Mouse (Mus musculus): ENCODE results near the gene Asnsd1. TPM values are rescaled to one million over a fixed set of nuclear protein-coding genes. Genes with fewer than 3 reads are reported as not detected.
A peak's percentile ranks its signal among the peaks of the same experiment; 100 is the strongest.
"Not testable (repeated sequence)": the region's sequence is repeated elsewhere in the genome, so short reads cannot be mapped to it uniquely, and the experiment has no call there.

Asnsd1 gene
- 65.3 and 68.2 TPM in 2 replicates for polyA plus RNA-seq (2015; fragmentation: Nextera tagmentation; extraction: Ambion mirVana)

GRCm38 (mm10) chr1:53352327-53353261 is at the start of gene Asnsd1, which contains the start of the genes Asdurf and Gm28551:
Asnsd1 (minus strand) TSS chr1:53352752.
Asdurf (minus strand) TSS chr1:53352619.
Gm28551 (minus strand) TSS chr1:53352667.
- under 1% methylated on average over 43 of the region's 44 CpGs for WGBS
- H3K4me2 ChIP-seq = peak within 1 kb of the TSS; percentile 44

GRCm38 (mm10) chr1:53393936-53394760 is 41.6 kb upstream of the Asnsd1 start:
- Histone ChIP-seq H3K4me2 (peak overlapping the region; percentile 35), H3K4me3 (peak overlapping the region; percentile 23), H3K27ac (peak overlapping the region; percentile 63)
- not testable (repeated sequence) for ATAC-seq (ENCODE audit: insufficient number of reproducible peaks, low FRiP score, low TSS enrichment, low read depth); H3K9me3 ChIP-seq; H3K36me3 ChIP-seq; H3K27me3 ChIP-seq; H3K9ac ChIP-seq; H3K4me1 ChIP-seq
- 26% methylated on average over 21 of the region's 21 CpGs for WGBS

More at GRCm38 (mm10) chr1:53352327-53353261, at the start of gene Asnsd1, which contains the start of the genes Asdurf and Gm28551:
- Histone ChIP-seq H3K27me3 (no peaks in the 10 kb centered on the region), H3K9ac (peak within 1 kb of the TSS; percentile 92), H3K4me3 (peak within 1 kb of the TSS; percentile 88), H3K9me3 (no peaks in the 10 kb centered on the region), H3K36me3 (peaks cover 15% of the 10 kb centered on the region), H3K27ac (peak within 1 kb of the TSS; percentile 92), H3K4me1 (peaks cover 6% of the 10 kb centered on the region)
- ATAC-seq (ENCODE audit: insufficient number of reproducible peaks, low FRiP score, low TSS enrichment, low read depth) = peak; percentile 99

DNA sequence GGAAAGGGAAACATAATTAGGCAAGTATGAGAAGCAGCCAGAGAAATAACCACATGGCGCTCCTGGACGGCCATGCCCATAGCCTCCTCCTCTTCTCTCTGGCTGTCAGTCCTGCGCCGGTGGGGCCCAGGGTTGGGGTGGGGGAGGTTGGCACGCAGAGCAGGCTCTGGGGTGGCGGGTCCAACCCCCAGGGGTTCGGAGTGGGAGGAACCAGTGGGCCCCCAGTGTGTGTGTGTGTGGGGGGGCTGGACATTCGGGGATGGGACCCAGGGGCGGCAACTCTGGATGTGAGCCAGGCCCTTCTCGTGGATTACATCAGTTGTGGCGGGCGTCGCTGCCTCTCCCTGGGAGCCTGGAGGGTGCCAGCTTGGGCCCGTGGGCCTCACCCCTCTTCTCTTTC is 36.2 kb upstream of the Asnsd1 start:
- H3K9me3 ChIP-seq = no peaks in the 10 kb centered on the region
- no peak overlapping the region for H3K9ac ChIP-seq
- 95% methylated on average over 12 of the region's 14 CpGs for WGBS
- ATAC-seq (ENCODE audit: insufficient number of reproducible peaks, low FRiP score, low TSS enrichment, low read depth) = no peak
- H3K4me3 ChIP-seq = no peak overlapping the region
- no peaks in the 10 kb centered on the region for H3K27me3 ChIP-seq
- no peak overlapping the region for H3K4me2 ChIP-seq
- H3K27ac ChIP-seq = no peak overlapping the region
- no peaks in the 10 kb centered on the region for H3K36me3 ChIP-seq
- H3K4me1 ChIP-seq = peaks cover under 1% of the 10 kb centered on the region; the same call in 1 of the 2 replicates

DNA sequence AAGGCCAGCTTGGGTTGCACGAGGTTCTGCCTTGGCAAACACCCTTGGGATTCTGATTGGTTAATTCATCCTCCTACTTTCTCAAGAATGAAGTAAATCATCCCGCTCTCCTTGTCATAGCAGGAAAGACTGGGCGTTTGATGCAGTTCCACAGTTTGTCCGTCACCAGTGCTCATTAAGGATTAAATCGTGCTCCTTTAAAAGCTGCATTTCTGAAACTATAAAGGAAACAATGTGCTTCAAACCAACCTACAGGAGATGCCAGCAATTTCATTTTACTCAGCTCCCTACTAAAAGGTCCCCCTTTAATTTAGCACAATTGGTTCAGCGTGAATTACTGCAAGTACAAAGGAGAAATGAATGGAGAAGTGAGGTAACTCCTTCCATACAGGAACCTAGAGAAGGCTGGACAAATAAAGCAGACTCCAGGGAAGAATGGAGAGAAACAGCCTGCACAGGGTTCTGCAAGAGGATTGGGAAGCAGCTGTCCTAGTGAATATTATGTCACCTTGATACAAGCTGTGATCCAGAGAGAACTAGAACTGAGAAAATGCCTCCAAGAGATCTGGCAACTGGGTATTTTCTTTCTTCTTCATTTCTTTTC is 31.6 kb upstream of the Asnsd1 start:
- Histone ChIP-seq H3K9me3 (no peaks in the 10 kb centered on the region), H3K4me3 (no peak overlapping the region), H3K9ac (no peak overlapping the region), H3K4me1 (no peaks in the 10 kb centered on the region), H3K27ac (no peak overlapping the region), H3K36me3 (no peaks in the 10 kb centered on the region), H3K4me2 (no peak overlapping the region), H3K27me3 (no peaks in the 10 kb centered on the region)
- ATAC-seq (ENCODE audit: insufficient number of reproducible peaks, low FRiP score, low TSS enrichment, low read depth) = no peak
- 61% methylated on average over 6 of the region's 6 CpGs for WGBS

GRCm38 (mm10) chr1:53377731-53378130 is 25.2 kb upstream of the Asnsd1 start:
- no peak overlapping the region for H3K27ac ChIP-seq
- H3K4me3 ChIP-seq = no peak overlapping the region
- no peak overlapping the region for H3K9ac ChIP-seq
- no peaks in the 10 kb centered on the region for H3K4me1 ChIP-seq
- no peak overlapping the region for H3K4me2 ChIP-seq
- H3K27me3 ChIP-seq = no peaks in the 10 kb centered on the region
- ATAC-seq (ENCODE audit: insufficient number of reproducible peaks, low FRiP score, low TSS enrichment, low read depth) = no peak
- WGBS = 79% methylated on average over 3 of the region's 3 CpGs
- H3K36me3 ChIP-seq = no peaks in the 10 kb centered on the region
- no peaks in the 10 kb centered on the region for H3K9me3 ChIP-seq

- H3K9me3 ChIP-seq = not testable (repeated sequence)
- 91% methylated on average over 2 of the region's 2 CpGs for WGBS
These were observed 23.4 kb upstream of the Asnsd1 start for GRCm38 (mm10) chr1:53375965-53376364.

GRCm38 (mm10) chr1:53358988-53359387 is 6.4 kb upstream of the Asnsd1 start:
- no peaks in the 10 kb centered on the region for H3K27me3 ChIP-seq
- ATAC-seq (ENCODE audit: insufficient number of reproducible peaks, low FRiP score, low TSS enrichment, low read depth) = no peak

More at GRCm38 (mm10) chr1:53375965-53376364, 23.4 kb upstream of the Asnsd1 start:
- not testable (repeated sequence) for ATAC-seq (ENCODE audit: insufficient number of reproducible peaks, low FRiP score, low TSS enrichment, low read depth); H3K4me3 ChIP-seq; H3K27ac ChIP-seq; H3K4me1 ChIP-seq; H3K4me2 ChIP-seq; H3K36me3 ChIP-seq; H3K9ac ChIP-seq; H3K27me3 ChIP-seq

DNA sequence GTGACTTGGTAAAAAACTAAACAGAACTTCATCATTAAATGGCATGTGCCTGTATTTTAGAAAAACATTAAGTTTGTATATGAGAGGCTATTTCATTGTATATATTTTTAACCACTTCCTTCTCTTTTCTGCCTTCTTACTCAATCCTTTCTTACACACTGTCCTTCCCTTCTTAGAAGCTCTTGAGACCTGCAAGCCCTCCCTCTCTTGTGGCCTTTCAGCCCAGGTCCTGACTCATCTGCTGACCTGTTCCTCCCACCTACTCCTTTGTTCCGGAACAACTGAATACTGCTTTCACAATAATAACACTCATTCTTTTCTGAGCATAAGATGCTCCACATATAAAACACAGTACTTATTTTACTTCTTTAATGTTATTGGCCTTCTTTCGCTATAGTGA is 11.5 kb downstream of the Asnsd1 start:
- Histone ChIP-seq H3K4me1 (no peaks in the 10 kb centered on the region), H3K27me3 (no peaks in the 10 kb centered on the region), H3K36me3 (peaks cover 47% of the 10 kb centered on the region), H3K9me3 (peaks cover 4% of the 10 kb centered on the region; the same call in 1 of the 2 replicates), H3K27ac (no peak overlapping the region), H3K4me3 (no peak overlapping the region), H3K4me2 (no peak overlapping the region), H3K9ac (no peak overlapping the region)
- WGBS = 97% methylated on average over 2 of the region's 2 CpGs
- ATAC-seq (ENCODE audit: insufficient number of reproducible peaks, low FRiP score, low TSS enrichment, low read depth) = no peak

More at GRCm38 (mm10) chr1:53358988-53359387, 6.4 kb upstream of the Asnsd1 start:
- Histone ChIP-seq H3K9me3 (no peaks in the 10 kb centered on the region), H3K27ac (no peak overlapping the region), H3K4me3 (no peak overlapping the region), H3K9ac (no peak overlapping the region), H3K36me3 (no peaks in the 10 kb centered on the region), H3K4me2 (no peak overlapping the region), H3K4me1 (no peaks in the 10 kb centered on the region)

GRCm38 (mm10) chr1:53337403-53337802 is 15.1 kb downstream of the Asnsd1 start:
- not testable (repeated sequence) for H3K4me2 ChIP-seq; H3K9me3 ChIP-seq; H3K4me3 ChIP-seq; H3K9ac ChIP-seq; ATAC-seq (ENCODE audit: insufficient number of reproducible peaks, low FRiP score, low TSS enrichment, low read depth); H3K27me3 ChIP-seq; H3K4me1 ChIP-seq; H3K27ac ChIP-seq
- WGBS = 69% methylated on average over 2 of the region's 2 CpGs
- H3K36me3 ChIP-seq = peaks cover 19% of the 10 kb centered on the region

- peaks cover 3% of the 10 kb centered on the region for H3K36me3 ChIP-seq
- no peak overlapping the region for H3K27ac ChIP-seq
- H3K9me3 ChIP-seq = no peaks in the 10 kb centered on the region
- no peak overlapping the region for H3K4me2 ChIP-seq
- no peak overlapping the region for H3K4me3 ChIP-seq
- ATAC-seq (ENCODE audit: insufficient number of reproducible peaks, low FRiP score, low TSS enrichment, low read depth) = no peak
- no peaks in the 10 kb centered on the region for H3K4me1 ChIP-seq
- no peaks in the 10 kb centered on the region for H3K27me3 ChIP-seq
- no peak overlapping the region for H3K9ac ChIP-seq
These were observed 17.1 kb downstream of the Asnsd1 start for GRCm38 (mm10) chr1:53335465-53335864.

DNA sequence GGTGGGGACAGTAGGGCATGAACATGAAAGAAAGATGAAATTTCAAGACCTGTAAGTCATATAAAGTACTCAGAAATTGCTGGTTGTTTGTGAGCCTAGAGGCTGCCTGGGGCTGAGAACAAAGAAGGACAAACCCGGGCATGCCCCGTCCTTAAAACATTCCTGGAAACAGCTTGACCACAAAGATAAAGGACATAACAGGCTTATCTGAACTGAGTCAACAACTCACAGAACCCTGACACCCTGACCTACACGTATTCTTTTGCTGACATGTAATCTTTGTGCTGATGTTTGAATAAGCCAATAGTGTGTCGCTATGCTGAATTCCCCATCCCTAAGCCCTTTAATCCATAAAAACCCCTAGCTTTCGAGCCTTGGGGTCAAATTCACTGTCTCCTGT is 19.0 kb downstream of the Asnsd1 start:
- not testable (repeated sequence) for H3K9ac ChIP-seq; H3K27me3 ChIP-seq; H3K4me2 ChIP-seq; H3K4me3 ChIP-seq; H3K9me3 ChIP-seq; H3K4me1 ChIP-seq; H3K27ac ChIP-seq; ATAC-seq (ENCODE audit: insufficient number of reproducible peaks, low FRiP score, low TSS enrichment, low read depth); H3K36me3 ChIP-seq
- WGBS = 76% methylated on average over 5 of the region's 5 CpGs

Data from limb, embryonic 15.5 days (tissue).